Comparison of ENCODE assay signal across 17 mouse cellular contexts in genomic region chr15:26040567-26040966, GRCm38 (mm10).
"Had no signal": no experiment of that assay in that cellular context is flagged by ENCODE, and none has a peak within 500 bp of the region (broad histone marks: within the 10 kb centered on the region; RNA-seq: fewer than 3 reads in every experiment).

No protein-coding gene starts in this region.

- H3K27me3 ChIP-seq: neural tube, embryonic 12.5 days; neural tube, embryonic 13.5 days; neural tube, embryonic 15.5 days; stomach, embryonic 15.5 days had no signal

- H3K4me3 ChIP-seq: neural tube, embryonic 12.5 days; neural tube, embryonic 13.5 days; neural tube, embryonic 15.5 days; stomach, embryonic 15.5 days had no signal

- DNase-seq: retina, postnatal 1 day; right cerebral cortex, adult 18-20 months; right cerebral cortex, postnatal 14 days; right cerebral cortex, postnatal 25 days; right cerebral cortex, postnatal 4 days; spleen, adult 18-20 months; thymus, adult 18-20 months; thymus, adult 2 months; thymus, postnatal 14 days; thymus, postnatal 25 days; thymus, postnatal 36 days; thymus, postnatal 4 days had no signal

- H3K27ac ChIP-seq: neural tube, embryonic 12.5 days; neural tube, embryonic 13.5 days; neural tube, embryonic 15.5 days; stomach, embryonic 15.5 days; stomach, postnatal 0 days had no signal

- H3K36me3 ChIP-seq: neural tube, embryonic 12.5 days; neural tube, embryonic 13.5 days; neural tube, embryonic 15.5 days; stomach, embryonic 15.5 days had no signal

- H3K4me1 ChIP-seq: neural tube, embryonic 12.5 days; neural tube, embryonic 13.5 days; neural tube, embryonic 15.5 days; stomach, embryonic 15.5 days had no signal

- H3K9ac ChIP-seq: neural tube, embryonic 12.5 days; neural tube, embryonic 13.5 days; neural tube, embryonic 15.5 days; stomach, embryonic 15.5 days had no signal

- H3K9me3 ChIP-seq: neural tube, embryonic 12.5 days; neural tube, embryonic 13.5 days; neural tube, embryonic 15.5 days; stomach, embryonic 15.5 days had no signal

- H3K4me2 ChIP-seq: neural tube, embryonic 12.5 days; neural tube, embryonic 13.5 days; neural tube, embryonic 15.5 days; stomach, embryonic 15.5 days had no signal
